Mouse (Mus musculus) spleen, adult 2 months (tissue): ENCODE measurements around the gene Slc24a5.

Experiments used
- CTCF ChIP-seq: fragments of 200-500 bp; IDR thresholded peaks from 2 replicates; pipeline ENCODE4 v1.5.1; 2011; ENCODE audit warnings: mild to moderate bottlenecking, inconsistent platforms; ENCODE audit not compliant: insufficient read depth, insufficient read length, insufficient replicate concordance; ENCODE audit errors: extremely low read depth
- POLR2A ChIP-seq: fragments of 200-500 bp; IDR thresholded peaks from 2 replicates; pipeline ENCODE4 v1.6.1; 2011; ENCODE audit warnings: low read depth, low read length, inconsistent platforms

DNA sequence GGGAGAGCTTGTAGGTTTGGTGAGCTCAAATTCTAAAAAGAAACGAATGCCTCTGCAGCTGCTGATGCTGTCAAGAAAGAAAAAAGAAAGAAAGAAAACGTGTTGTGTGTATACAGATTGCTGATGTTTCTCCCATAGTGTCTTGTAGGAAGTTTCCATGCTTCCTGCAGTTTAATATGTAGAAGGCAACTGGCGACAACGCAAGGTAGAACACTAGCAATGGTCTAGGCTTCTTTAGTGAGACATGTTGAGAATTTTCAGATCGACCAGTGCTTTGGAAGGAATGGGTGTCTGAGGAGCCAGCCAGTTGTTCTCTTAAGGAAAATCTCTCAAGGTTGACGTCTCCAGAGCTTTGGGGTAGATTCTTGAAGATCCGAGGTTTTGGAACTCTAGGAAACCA is 68.9 kb downstream of the Slc24a5 start:
- no peak for TF ChIP-seq CTCF
- no peak for TF ChIP-seq POLR2A
